Mouse (Mus musculus): ENCODE results near the gene Glis1. TPM values are rescaled to one million over a fixed set of nuclear protein-coding genes. Genes with fewer than 3 reads are reported as not detected.

Gene Glis1
- total and polyA plus RNA-seq, 2 experiments from 2014 or later: 0.43 to 1.6 TPM

GRCm38 (mm10) chr4:107675645-107676044, 241.3 kb downstream of the Glis1 start:
- no peak for TF ChIP-seq CTCF (IDR thresholded peaks at IDR 0.05; ENCODE audit: low read depth)
- DNase-seq (no peak), ATAC-seq (no peak)
- WGBS: 60% methylated on average over 10 of the region's 10 CpGs
- Histone ChIP-seq H3K4me2 (ENCODE audit: low read depth) (no peak overlapping the region), H3K9me3 (ENCODE audit: low read length) (no peaks in the 10 kb centered on the region), H3K9ac (no peak overlapping the region), H3K36me3 (ENCODE audit: insufficient read depth) (no peaks in the 10 kb centered on the region), H3K27ac (ENCODE audit: low read depth, low read length) (no peak overlapping the region), H3K4me3 (ENCODE audit: low read depth, low read length) (no peak overlapping the region), H3K27me3 (ENCODE audit: insufficient read depth, low read length) (no peaks in the 10 kb centered on the region), H3K4me1 (ENCODE audit: insufficient read depth) (peaks cover 11% of the 10 kb centered on the region)

GRCm38 (mm10) chr4:107680311-107681098, 246.1 kb downstream of the Glis1 start:
- 0 out of 2 replicates have a peak, but pooled peaks cover 6% of the 10 kb centered on the region for H3K4me1 ChIP-seq (ENCODE audit: insufficient read depth)
- H3K4me2 ChIP-seq (ENCODE audit: low read depth): 0 out of 2 replicates have a peak overlapping the region, but pooled peaks have one; percentile 3
- ATAC-seq (peak; percentile 89), DNase-seq (peak; percentile 47)
- H3K27me3 ChIP-seq (ENCODE audit: insufficient read depth, low read length): no peaks in the 10 kb centered on the region
- WGBS: 22% methylated on average over 15 of the region's 15 CpGs
- no peak for TF ChIP-seq CTCF (IDR thresholded peaks at IDR 0.05; ENCODE audit: low read depth)
- H3K27ac ChIP-seq (ENCODE audit: low read depth, low read length): peak overlapping the region; percentile 51
- H3K36me3 ChIP-seq (ENCODE audit: insufficient read depth): no peaks in the 10 kb centered on the region
- no peaks in the 10 kb centered on the region for H3K9me3 ChIP-seq (ENCODE audit: low read length)
- H3K9ac ChIP-seq: peak overlapping the region; percentile 14; the same call in 1 of the 2 replicates
- H3K4me3 ChIP-seq (ENCODE audit: low read depth, low read length): no peak overlapping the region

- no peak for DNase-seq
- H3K4me2 ChIP-seq (ENCODE audit: low read depth): no peak overlapping the region
- no peak for TF ChIP-seq CTCF (IDR thresholded peaks at IDR 0.05; ENCODE audit: low read depth)
Observed at GRCm38 (mm10) chr4:107681099-107681849, 246.9 kb downstream of the Glis1 start.

GRCm38 (mm10) chr4:107683006-107683756, 248.8 kb downstream of the Glis1 start:
- Histone ChIP-seq H3K4me2 (ENCODE audit: low read depth) (no peak overlapping the region), H3K4me1 (ENCODE audit: insufficient read depth) (0 out of 2 replicates have a peak, but pooled peaks cover 6% of the 10 kb centered on the region), H3K9me3 (ENCODE audit: low read length) (no peaks in the 10 kb centered on the region), H3K27ac (ENCODE audit: low read depth, low read length) (no peak overlapping the region), H3K36me3 (ENCODE audit: insufficient read depth) (no peaks in the 10 kb centered on the region), H3K4me3 (ENCODE audit: low read depth, low read length) (no peak overlapping the region), H3K27me3 (ENCODE audit: insufficient read depth, low read length) (no peaks in the 10 kb centered on the region), H3K9ac (no peak overlapping the region)
- ATAC-seq: no peak
- TF ChIP-seq CTCF (IDR thresholded peaks at IDR 0.05; ENCODE audit: low read depth): no peak
- WGBS: 91% methylated on average over 37 of the region's 37 CpGs
- no peak for DNase-seq

More at GRCm38 (mm10) chr4:107681099-107681849, 246.9 kb downstream of the Glis1 start:
- no peaks in the 10 kb centered on the region for H3K36me3 ChIP-seq (ENCODE audit: insufficient read depth)
- no peaks in the 10 kb centered on the region for H3K27me3 ChIP-seq (ENCODE audit: insufficient read depth, low read length)
- H3K9ac ChIP-seq: no peak overlapping the region
- H3K27ac ChIP-seq (ENCODE audit: low read depth, low read length): no peak overlapping the region
- ATAC-seq: peak; percentile 25
- H3K9me3 ChIP-seq (ENCODE audit: low read length): no peaks in the 10 kb centered on the region
- no peak overlapping the region for H3K4me3 ChIP-seq (ENCODE audit: low read depth, low read length)
- H3K4me1 ChIP-seq (ENCODE audit: insufficient read depth): 0 out of 2 replicates have a peak, but pooled peaks cover 6% of the 10 kb centered on the region
- WGBS: 31% methylated on average over 9 of the region's 9 CpGs

- no peak within 1 kb of the TSS for H3K4me3 ChIP-seq (ENCODE audit: low read depth, low read length)
- DNase-seq (no peak), ATAC-seq (no peak)
- H3K4me2 ChIP-seq (ENCODE audit: low read depth): no peak within 1 kb of the TSS
- H3K36me3 ChIP-seq (ENCODE audit: insufficient read depth): no peaks in the 10 kb centered on the region
- no peaks in the 10 kb centered on the region for H3K9me3 ChIP-seq (ENCODE audit: low read length)
- no peak within 1 kb of the TSS for H3K9ac ChIP-seq
- TF ChIP-seq CTCF (IDR thresholded peaks at IDR 0.05; ENCODE audit: low read depth): no peak
- H3K4me1 ChIP-seq (ENCODE audit: insufficient read depth): 0 out of 2 replicates have a peak, but pooled peaks cover 6% of the 10 kb centered on the region
- WGBS: 93% methylated on average over 14 of the region's 14 CpGs
- no peaks in the 10 kb centered on the region for H3K27me3 ChIP-seq (ENCODE audit: insufficient read depth, low read length)
- H3K27ac ChIP-seq (ENCODE audit: low read depth, low read length): no peak within 1 kb of the TSS
Observed at GRCm38 (mm10) chr4:107684130-107684529, 249.7 kb downstream of the Glis1 start, which contains the start of gene Dmrtb1. Gene Dmrtb1, minus strand, starts transcription at chr4:107684230.

Small RNA genes within 50 kb of the gene (microRNA-seq; reads per million reads assigned to microRNA genes)
- 0 reads per million in 2 experiments for gene Gm24804

Other genes starting within 250 kb of the Glis1 start
- gene Ldlrad1, start 225.4 kb upstream of the Glis1 start, total RNA-seq (2014; rRNA removed): 0.69 TPM in 1 of 2 replicates, not detected in the other
- not detected in 2 replicates for gene Ldlrad1, start 225.4 kb upstream of the Glis1 start, polyA plus RNA-seq (2015; fragmentation: Nextera tagmentation; extraction: Ambion mirVana)
- gene Lrrc42, start 181.1 kb upstream of the Glis1 start, total RNA-seq (2014; rRNA removed): 12.4 and 14.7 TPM in 2 replicates
- gene Lrrc42, start 181.1 kb upstream of the Glis1 start, polyA plus RNA-seq (2015; fragmentation: Nextera tagmentation; extraction: Ambion mirVana): 27.9 and 36.4 TPM in 2 replicates
- gene Hspb11, start 181.0 kb upstream of the Glis1 start, total RNA-seq (2014; rRNA removed): 17.9 and 20.4 TPM in 2 replicates
- gene Hspb11, start 181.0 kb upstream of the Glis1 start, polyA plus RNA-seq (2015; fragmentation: Nextera tagmentation; extraction: Ambion mirVana): 40.5 and 43.8 TPM in 2 replicates
- not detected in 2 replicates for gene Dio1, start 127.4 kb upstream of the Glis1 start, total RNA-seq (2014; rRNA removed)
- gene Dio1, start 127.4 kb upstream of the Glis1 start, polyA plus RNA-seq (2015; fragmentation: Nextera tagmentation; extraction: Ambion mirVana): not detected in 2 replicates
- 47.6 and 65.3 TPM in 2 replicates for gene Yipf1, start 120.2 kb upstream of the Glis1 start, total RNA-seq (2014; rRNA removed)
- gene Yipf1, start 120.2 kb upstream of the Glis1 start, polyA plus RNA-seq (2015; fragmentation: Nextera tagmentation; extraction: Ambion mirVana): 60.2 and 61.5 TPM in 2 replicates
- 23.6 and 30.4 TPM in 2 replicates for gene Ndc1, start 66.8 kb upstream of the Glis1 start, total RNA-seq (2014; rRNA removed)
- gene Ndc1, start 66.8 kb upstream of the Glis1 start, polyA plus RNA-seq (2015; fragmentation: Nextera tagmentation; extraction: Ambion mirVana): 14.3 and 18.7 TPM in 2 replicates
- 9.6 and 14.0 TPM in 2 replicates for gene Dmrtb1, start 249.6 kb downstream of the Glis1 start, total RNA-seq (2014; rRNA removed)
- gene Dmrtb1, start 249.6 kb downstream of the Glis1 start, polyA plus RNA-seq (2015; fragmentation: Nextera tagmentation; extraction: Ambion mirVana): 13.6 and 21.7 TPM in 2 replicates

Data from forebrain, postnatal 0 days (tissue).